Mouse (Mus musculus) neural tube, embryonic 13.5 days (tissue): ENCODE measurements at regions not wholly inside any gene's neighbourhood (a gene's known extent, or its start where the extent isn't known, plus 50 kb on each side); places are given as distances from the start of the nearest gene placed in this dataset.

Source experiments
- ATAC-seq: fragments of 200-750 bp; cut with Nextera tagmentation; 2 replicates; pipeline ENCODE4 v1.8.0; 2017; ENCODE audit warnings: low read depth, mild to moderate bottlenecking, moderate TSS enrichment, moderate library complexity
- H3K27ac ChIP-seq: fragments of 300-500 bp; sonication (generic); replicated peaks from 2 replicates; pipeline ENCODE4 v1.5.1; 2015; ENCODE audit warnings: moderate library complexity, mild to moderate bottlenecking, inconsistent platforms
- H3K27me3 ChIP-seq: fragments of 300-500 bp; sonication (generic); 2 replicates; pipeline ENCODE4 v1.6.1; 2015; ENCODE audit warnings: mild to moderate bottlenecking, inconsistent platforms
- H3K36me3 ChIP-seq: fragments of 300-500 bp; sonication (generic); 2 replicates; pipeline ENCODE4 v1.6.1; 2015; ENCODE audit warnings: mild to moderate bottlenecking, inconsistent platforms
- H3K4me1 ChIP-seq: fragments of 300-500 bp; sonication (generic); replicated peaks from 2 replicates; pipeline ENCODE4 v1.6.1; 2015; ENCODE audit warnings: inconsistent platforms
- H3K4me2 ChIP-seq: fragments of 300-500 bp; sonication (generic); 2 replicates; pipeline ENCODE4 v1.6.1; 2015; ENCODE audit warnings: inconsistent platforms, mild to moderate bottlenecking, moderate library complexity
- H3K4me3 ChIP-seq: fragments of 300-500 bp; sonication (generic); 2 replicates; pipeline ENCODE4 v1.5.1; 2015; ENCODE audit warnings: mild to moderate bottlenecking, inconsistent platforms
- H3K9ac ChIP-seq: fragments of 300-500 bp; sonication (generic); 2 replicates; pipeline ENCODE4 v1.6.1; 2015; ENCODE audit warnings: moderate library complexity, mild to moderate bottlenecking, inconsistent platforms
- H3K9me3 ChIP-seq: fragments of 300-500 bp; sonication (generic); 2 replicates; pipeline ENCODE4 v1.6.1; 2016; ENCODE audit warnings: inconsistent platforms
- WGBS: fragments of 180-500 bp; shearing (Covaris S2); methylation state at CpG from one replicate; pipeline ENCODE4 v1.1.7; 2015; 5-methylcytosine and 5-hydroxymethylcytosine counted together

DNA sequence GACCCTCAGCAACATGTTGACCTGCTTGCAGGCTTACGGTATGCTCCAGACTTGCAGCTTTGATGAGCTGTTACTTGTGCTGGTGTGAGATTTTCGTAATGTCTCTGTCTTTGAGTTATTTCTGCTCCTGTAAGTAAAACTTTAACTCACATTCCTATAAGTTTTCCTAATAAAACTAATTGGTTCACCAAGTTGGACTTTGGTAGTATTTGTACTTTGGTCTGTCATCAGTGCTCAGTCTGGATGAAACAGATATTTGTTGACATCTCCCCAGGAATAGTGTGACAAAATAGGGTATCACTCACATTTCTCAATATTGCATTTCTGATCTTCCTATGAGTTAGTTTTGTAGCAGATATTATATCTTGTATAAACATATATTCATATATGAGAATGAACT, 313.3 kb downstream of the Zfp619 start:
- Histone ChIP-seq H3K9ac (no peak overlapping the region), H3K27me3 (no peaks in the 10 kb centered on the region), H3K27ac (no peak overlapping the region), H3K4me2 (no peak overlapping the region), H3K9me3 (no peaks in the 10 kb centered on the region), H3K36me3 (no peaks in the 10 kb centered on the region), H3K4me1 (no peaks in the 10 kb centered on the region), H3K4me3 (no peak overlapping the region)
- ATAC-seq, result no peak
- 88% methylated on average over 2 of the region's 2 CpGs for WGBS

DNA sequence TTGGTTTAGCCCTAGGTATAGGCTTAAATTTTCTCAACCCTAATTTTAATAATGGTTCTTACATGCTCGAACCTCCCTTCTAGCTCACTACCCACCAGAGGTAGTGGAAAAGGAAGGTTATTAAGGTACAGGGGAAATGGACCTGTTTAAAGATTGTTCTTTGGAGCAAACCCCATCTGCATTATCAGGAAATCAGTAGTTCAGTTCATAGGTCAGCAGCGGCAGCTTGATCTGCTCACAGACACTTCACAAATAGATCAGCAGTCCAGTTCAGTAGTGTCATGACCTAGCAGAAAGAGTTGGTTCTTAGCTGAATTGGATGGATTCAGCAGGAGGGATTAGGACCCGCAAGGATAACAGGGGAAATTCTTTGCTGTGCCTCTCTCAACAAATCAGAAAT, 324.4 kb downstream of the Zfp619 start:
- ATAC-seq, result no peak
- Histone ChIP-seq H3K4me2 (no peak overlapping the region), H3K36me3 (no peaks in the 10 kb centered on the region), H3K4me1 (no peaks in the 10 kb centered on the region), H3K9me3 (no peaks in the 10 kb centered on the region), H3K27me3 (no peaks in the 10 kb centered on the region), H3K9ac (no peak overlapping the region), H3K27ac (no peak overlapping the region), H3K4me3 (no peak overlapping the region)
- 92% methylated on average over 3 of the region's 3 CpGs for WGBS

GRCm38 (mm10) chr7:39847914-39848782, 330.6 kb downstream of the Zfp619 start:
- no peaks in the 10 kb centered on the region for H3K4me1 ChIP-seq
- H3K36me3 ChIP-seq, result no peaks in the 10 kb centered on the region
- no peak overlapping the region for H3K4me3 ChIP-seq
- WGBS, result 47% methylated on average over 7 of the region's 7 CpGs
- no peak overlapping the region for H3K9ac ChIP-seq
- no peaks in the 10 kb centered on the region for H3K27me3 ChIP-seq
- H3K4me2 ChIP-seq, result no peak overlapping the region
- H3K9me3 ChIP-seq, result no peaks in the 10 kb centered on the region
- no peak overlapping the region for H3K27ac ChIP-seq
- ATAC-seq, result peak; percentile 92

GRCm38 (mm10) chr7:39857301-39857700, 339.7 kb downstream of the Zfp619 start:
- Histone ChIP-seq H3K36me3 (no peaks in the 10 kb centered on the region), H3K9me3 (no peaks in the 10 kb centered on the region), H3K4me3 (no peak overlapping the region), H3K4me1 (peaks cover 6% of the 10 kb centered on the region; the same call in 1 of the 2 replicates), H3K27ac (no peak overlapping the region), H3K27me3 (no peaks in the 10 kb centered on the region), H3K9ac (no peak overlapping the region), H3K4me2 (no peak overlapping the region)
- no peak for ATAC-seq
- WGBS, result 92% methylated on average over 2 of the region's 2 CpGs

DNA sequence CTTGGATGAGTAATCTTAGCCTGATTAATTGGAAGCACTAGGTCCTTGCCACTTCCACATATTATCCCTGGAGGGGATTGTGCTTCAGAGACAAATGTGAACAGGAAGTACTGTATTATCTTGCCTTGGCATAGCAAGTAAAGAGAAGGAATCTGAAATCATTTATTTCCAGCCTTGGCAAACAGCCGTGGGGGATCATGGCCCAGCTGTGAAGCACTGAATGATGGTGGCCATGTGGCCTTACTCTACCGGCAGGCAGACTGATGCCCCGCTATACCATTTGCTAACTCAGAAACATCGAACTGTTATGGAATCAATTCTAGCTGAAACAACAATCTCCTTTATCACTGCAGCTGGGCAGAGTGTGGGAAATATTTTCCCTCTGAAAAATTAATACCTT, 345.3 kb downstream of the Zfp619 start:
- no peaks in the 10 kb centered on the region for H3K27me3 ChIP-seq
- no peak overlapping the region for H3K27ac ChIP-seq
- H3K9me3 ChIP-seq, result no peaks in the 10 kb centered on the region
- no peak; the same call in 1 of the 2 replicates for ATAC-seq
- H3K4me1 ChIP-seq, result peaks cover 21% of the 10 kb centered on the region; the same call in 1 of the 2 replicates
- no peak overlapping the region for H3K4me2 ChIP-seq
- H3K4me3 ChIP-seq, result no peak overlapping the region
- H3K9ac ChIP-seq, result no peak overlapping the region
- no peaks in the 10 kb centered on the region for H3K36me3 ChIP-seq
- 66% methylated on average over 4 of the region's 4 CpGs for WGBS

DNA sequence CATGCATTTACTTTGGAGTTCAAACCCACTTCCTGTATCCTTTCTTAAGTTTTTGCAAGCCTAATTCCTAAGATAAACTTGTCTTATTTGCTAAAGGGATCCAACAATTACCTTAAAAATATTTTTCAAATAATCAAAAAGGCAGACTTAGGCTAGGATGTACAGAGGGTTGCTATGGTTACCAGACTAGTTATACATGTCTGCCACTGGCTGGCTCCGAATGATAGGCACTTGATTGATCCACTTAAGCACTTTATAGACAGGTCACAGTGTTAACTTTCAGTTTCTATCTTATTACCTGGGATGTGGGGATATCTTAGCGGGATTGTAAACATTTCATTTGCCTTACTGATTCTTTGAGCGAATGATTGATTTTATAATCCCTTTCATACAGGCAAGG, 346.6 kb downstream of the Zfp619 start:
- Histone ChIP-seq H3K4me3 (no peak overlapping the region), H3K9me3 (no peaks in the 10 kb centered on the region), H3K4me1 (peaks cover 21% of the 10 kb centered on the region; the same call in 1 of the 2 replicates), H3K9ac (no peak overlapping the region), H3K27ac (no peak overlapping the region), H3K36me3 (no peaks in the 10 kb centered on the region), H3K27me3 (no peaks in the 10 kb centered on the region), H3K4me2 (no peak overlapping the region)
- no peak for ATAC-seq
- WGBS, result 82% methylated on average over 3 of the region's 3 CpGs

DNA sequence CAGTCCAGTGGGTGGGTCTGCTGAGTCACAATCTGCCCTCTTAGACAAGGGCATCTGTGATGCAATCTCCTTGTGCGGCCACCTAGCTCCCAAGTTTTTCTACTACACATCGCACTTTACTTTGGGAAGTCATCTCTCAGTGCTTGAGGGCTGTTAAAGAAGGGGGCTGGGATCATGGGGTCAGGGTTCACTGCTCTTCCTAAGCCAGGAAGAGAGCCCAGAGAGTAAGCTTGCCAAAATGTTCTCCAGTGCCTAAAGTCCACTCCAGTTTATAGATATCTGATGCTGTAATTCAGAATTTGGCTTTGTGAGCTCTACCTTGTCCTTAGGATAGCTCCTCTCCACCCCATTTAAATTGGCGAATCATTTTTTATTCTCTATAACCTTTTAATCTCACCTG, 347.2 kb downstream of the Zfp619 start:
- no peak overlapping the region for H3K27ac ChIP-seq
- no peaks in the 10 kb centered on the region for H3K27me3 ChIP-seq
- H3K9ac ChIP-seq, result no peak overlapping the region
- WGBS, result 86% methylated on average over 3 of the region's 3 CpGs
- peaks cover 21% of the 10 kb centered on the region; the same call in 1 of the 2 replicates for H3K4me1 ChIP-seq
- no peaks in the 10 kb centered on the region for H3K36me3 ChIP-seq
- no peak for ATAC-seq
- H3K4me3 ChIP-seq, result no peak overlapping the region
- no peak overlapping the region for H3K4me2 ChIP-seq
- H3K9me3 ChIP-seq, result no peaks in the 10 kb centered on the region

- Histone ChIP-seq H3K27ac (0 out of 2 replicates have a peak overlapping the region, but pooled peaks have one; percentile 18), H3K4me2 (no peak overlapping the region), H3K9me3 (no peaks in the 10 kb centered on the region), H3K27me3 (no peaks in the 10 kb centered on the region), H3K4me3 (no peak overlapping the region), H3K4me1 (peaks cover 20% of the 10 kb centered on the region; the same call in 1 of the 2 replicates), H3K9ac (no peak overlapping the region), H3K36me3 (no peaks in the 10 kb centered on the region)
- 79% methylated on average over 6 of the region's 6 CpGs for WGBS
- no peak for ATAC-seq
These were observed 349.3 kb downstream of the Zfp619 start for GRCm38 (mm10) chr7:39866674-39867428.

- H3K9me3 ChIP-seq, result no peaks in the 10 kb centered on the region
- no peak for ATAC-seq
- H3K4me2 ChIP-seq, result no peak overlapping the region
- no peaks in the 10 kb centered on the region for H3K36me3 ChIP-seq
- WGBS, result 9% methylated on average over 3 of the region's 3 CpGs
- no peak overlapping the region for H3K9ac ChIP-seq
- H3K27ac ChIP-seq, result no peak overlapping the region
- H3K4me1 ChIP-seq, result 0 out of 2 replicates have a peak, but pooled peaks cover 14% of the 10 kb centered on the region
- H3K27me3 ChIP-seq, result no peaks in the 10 kb centered on the region
- no peak overlapping the region for H3K4me3 ChIP-seq
These were observed 349.9 kb downstream of the Zfp619 start for GRCm38 (mm10) chr7:39867451-39867850.

GRCm38 (mm10) chr7:39882113-39882512, 364.5 kb downstream of the Zfp619 start:
- WGBS, result 75% methylated on average over 1 of the region's 1 CpGs
- Histone ChIP-seq H3K36me3 (no peaks in the 10 kb centered on the region), H3K4me1 (no peaks in the 10 kb centered on the region), H3K9ac (no peak overlapping the region), H3K4me3 (no peak overlapping the region), H3K9me3 (no peaks in the 10 kb centered on the region), H3K27me3 (no peaks in the 10 kb centered on the region), H3K27ac (no peak overlapping the region), H3K4me2 (no peak overlapping the region)
- ATAC-seq, result no peak

- Histone ChIP-seq H3K9ac (no peak overlapping the region), H3K27ac (no peak overlapping the region), H3K4me1 (no peaks in the 10 kb centered on the region), H3K4me2 (no peak overlapping the region), H3K36me3 (no peaks in the 10 kb centered on the region), H3K4me3 (no peak overlapping the region), H3K9me3 (no peaks in the 10 kb centered on the region), H3K27me3 (no peaks in the 10 kb centered on the region)
- WGBS, result 71% methylated on average over 7 of the region's 7 CpGs
- ATAC-seq, result no peak
These were observed 376.8 kb downstream of the Zfp619 start for GRCm38 (mm10) chr7:39894208-39894896.

- Histone ChIP-seq H3K9ac (no peak overlapping the region), H3K36me3 (no peaks in the 10 kb centered on the region), H3K4me2 (no peak overlapping the region), H3K9me3 (no peaks in the 10 kb centered on the region), H3K4me3 (no peak overlapping the region), H3K27ac (no peak overlapping the region), H3K27me3 (no peaks in the 10 kb centered on the region), H3K4me1 (no peaks in the 10 kb centered on the region)
- ATAC-seq, result no peak
- WGBS, result 89% methylated on average over 2 of the region's 2 CpGs
These were observed 379.4 kb downstream of the Zfp619 start for GRCm38 (mm10) chr7:39896918-39897317.
